Comparison of ENCODE assay signal across 8 mouse cellular contexts in genomic region chr14:55659960-55660573, GRCm38 (mm10). TPM values are rescaled to one million over a fixed set of nuclear protein-coding genes. Genes with fewer than 3 reads are reported as not detected.
A peak's percentile ranks its signal among the peaks of the same experiment; 100 is the strongest.
DNase-seq lines count a peak whose midpoint lies in the region; ATAC-seq and TF ChIP-seq lines count a peak whose summit lies in the region.

Mdp1 (minus strand) TSS chr14:55660508.

- no peaks in the 10 kb centered on the region for H3K27me3 ChIP-seq in kidney, embryonic 14.5 days (ENCODE audit: control insufficient read depth, insufficient read depth, low read length)
- H3K27me3 ChIP-seq in limb, embryonic 15.5 days, result no peaks in the 10 kb centered on the region
- no peaks in the 10 kb centered on the region for H3K27me3 ChIP-seq in midbrain, postnatal 0 days (ENCODE audit: insufficient read depth, low read length)

- peak within 1 kb of the TSS; percentile 79 for H3K4me3 ChIP-seq in embryonic fibroblast, embryonic 13.5 days (ENCODE audit: insufficient read depth, low read length)
- peak within 1 kb of the TSS; percentile 75 for H3K4me3 ChIP-seq in kidney, embryonic 14.5 days (ENCODE audit: low read length)
- H3K4me3 ChIP-seq in limb, embryonic 15.5 days, result peak within 1 kb of the TSS; percentile 71
- H3K4me3 ChIP-seq in midbrain, postnatal 0 days (ENCODE audit: low read depth, low read length), result peak within 1 kb of the TSS; percentile 66

- H3K9me3 ChIP-seq in kidney, embryonic 14.5 days (ENCODE audit: control insufficient read depth, low read length), result no peaks in the 10 kb centered on the region
- no peaks in the 10 kb centered on the region for H3K9me3 ChIP-seq in limb, embryonic 15.5 days
- H3K9me3 ChIP-seq in midbrain, postnatal 0 days (ENCODE audit: low read length), result no peaks in the 10 kb centered on the region

- peak; percentile 93 for ATAC-seq in kidney, embryonic 14.5 days (ENCODE audit: low FRiP score, low TSS enrichment)
- ATAC-seq in limb, embryonic 15.5 days (ENCODE audit: insufficient number of reproducible peaks, low FRiP score, low TSS enrichment, low read depth), result peak; percentile 89
- ATAC-seq in midbrain, postnatal 0 days (ENCODE audit: low FRiP score), result peak; percentile 94

- no peak within 1 kb of the TSS for H3K27ac ChIP-seq in embryonic fibroblast, embryonic 13.5 days (ENCODE audit: insufficient read depth, low read length)
- peak within 1 kb of the TSS; percentile 39; the same call in 1 of the 2 replicates for H3K27ac ChIP-seq in kidney, embryonic 14.5 days (ENCODE audit: low read depth, low read length)
- peak within 1 kb of the TSS; percentile 87 for H3K27ac ChIP-seq in limb, embryonic 15.5 days
- peak within 1 kb of the TSS; percentile 80 for H3K27ac ChIP-seq in midbrain, postnatal 0 days (ENCODE audit: low read depth, low read length)

- peak; percentile 27; the same call in 1 of the 2 replicates for TF ChIP-seq CTCF in embryonic fibroblast, embryonic 13.5 days (IDR thresholded peaks at IDR 0.05; ENCODE audit: borderline replicate concordance, insufficient read depth, low read length)
- peak; percentile 72 for TF ChIP-seq CTCF in midbrain, postnatal 0 days (IDR thresholded peaks at IDR 0.05)

- peak within 1 kb of the TSS; percentile 76 for H3K9ac ChIP-seq in kidney, embryonic 14.5 days (ENCODE audit: low read depth, low read length)
- H3K9ac ChIP-seq in limb, embryonic 15.5 days, result peak within 1 kb of the TSS; percentile 76
- peak within 1 kb of the TSS; percentile 74 for H3K9ac ChIP-seq in midbrain, postnatal 0 days (replicated peaks; ENCODE audit: low read length, poor library complexity, severe bottlenecking)

- H3K4me2 ChIP-seq in kidney, embryonic 14.5 days (replicated peaks; ENCODE audit: low read depth, low read length), result peak within 1 kb of the TSS; percentile 59
- H3K4me2 ChIP-seq in limb, embryonic 15.5 days, result peak within 1 kb of the TSS; percentile 54
- peak within 1 kb of the TSS; percentile 67 for H3K4me2 ChIP-seq in midbrain, postnatal 0 days (ENCODE audit: low read depth, low read length, poor library complexity, severe bottlenecking)

- DNase-seq in CD4-positive helper T cell, adult 2 months (ENCODE audit: low read depth, low spot score), result peak; percentile 90
- peak; percentile 96 for DNase-seq in brain, adult 2 months (ENCODE audit: low read depth, low spot score)
- DNase-seq in heart, adult 9 months (ENCODE audit: low spot score in 2 of 2), result peak; percentile 54 to 70
- DNase-seq in midbrain, postnatal 0 days (ENCODE audit: low spot score), result peak; percentile 95
- peak; percentile 70 to 84 for DNase-seq in spleen, postnatal 10 days (ENCODE audit: low spot score in 2 of 2)

- no peaks in the 10 kb centered on the region for H3K4me1 ChIP-seq in embryonic fibroblast, embryonic 13.5 days (ENCODE audit: control insufficient read depth, insufficient read depth, low read length)
- peaks cover 5% of the 10 kb centered on the region; the same call in 1 of the 2 replicates for H3K4me1 ChIP-seq in kidney, embryonic 14.5 days (ENCODE audit: control insufficient read depth, insufficient read depth, low read length)
- peaks cover 13% of the 10 kb centered on the region for H3K4me1 ChIP-seq in limb, embryonic 15.5 days
- no peaks in the 10 kb centered on the region for H3K4me1 ChIP-seq in midbrain, postnatal 0 days (ENCODE audit: insufficient read depth, low read length)

- H3K36me3 ChIP-seq in kidney, embryonic 14.5 days (ENCODE audit: control insufficient read depth, insufficient read depth, low read length), result peaks cover 28% of the 10 kb centered on the region; the same call in 1 of the 2 replicates
- H3K36me3 ChIP-seq in limb, embryonic 15.5 days, result peaks cover 37% of the 10 kb centered on the region
- peaks cover 17% of the 10 kb centered on the region; the same call in 1 of the 2 replicates for H3K36me3 ChIP-seq in midbrain, postnatal 0 days (ENCODE audit: insufficient read depth, low read length)

- under 1% methylated on average over 39 of the region's 39 CpGs for WGBS in kidney, embryonic 14.5 days
- WGBS in limb, embryonic 15.5 days, result under 1% methylated on average over 39 of the region's 39 CpGs
- under 1% methylated on average over 39 of the region's 39 CpGs for WGBS in midbrain, postnatal 0 days

- peak; percentile 81 for TF ChIP-seq POLR2A in embryonic fibroblast, embryonic 13.5 days (IDR thresholded peaks at IDR 0.05; ENCODE audit: low read depth, low read length)

RNA-seq across cellular contexts. Expression of gene Mdp1, which starts in this region (rescaled TPM):
- 28.9 and 30.0 TPM in 2 replicates for polyA plus RNA-seq in embryonic fibroblast, embryonic 13.5 days (2011; ENCODE audit: insufficient read length, low read depth, missing spikeins)
- polyA plus RNA-seq in kidney, embryonic 14.5 days (2014; fragmentation: Nextera tagmentation; extraction: Ambion mirVana), result 52.0 and 52.7 TPM in 2 replicates
- polyA plus RNA-seq in limb, embryonic 15.5 days (2015; fragmentation: Nextera tagmentation; extraction: Ambion mirVana), result 56.0 and 58.7 TPM in 2 replicates
- 46.7 and 53.7 TPM in 2 replicates for total RNA-seq in midbrain, postnatal 0 days (2014; rRNA removed)
- polyA plus RNA-seq in midbrain, postnatal 0 days (2015; fragmentation: Nextera tagmentation; extraction: Ambion mirVana), result 77.9 and 82.2 TPM in 2 replicates
